Mouse (Mus musculus) hindbrain, embryonic 10.5 days (tissue): ENCODE data around the gene Ccr1. TPM values are rescaled to one million over a fixed set of nuclear protein-coding genes. Genes with fewer than 3 reads are reported as not detected.

Source experiments
- polyA plus RNA-seq: library from polyadenylated mRNA; unstranded; fragments of >200 nt; fragmentation: Nextera tagmentation; extraction: Ambion mirVana; gene quantifications from 2 replicates; pipeline ENCODE4 v1.2.1, GENCODE M21; 2016

The Ccr1 gene
- polyA plus RNA-seq, 1 experiment from 2014 or later: 1.0 TPM

Other genes starting within 250 kb of the Ccr1 start
- gene Cxcr6, start 162.2 kb downstream of the Ccr1 start, polyA plus RNA-seq: 0.09 TPM in 1 of 2 replicates, not detected in the other
- 8.5 and 9.4 TPM in 2 replicates for gene Fyco1, start 116.8 kb downstream of the Ccr1 start, polyA plus RNA-seq
- 0.05 TPM in 1 of 2 replicates, not detected in the other for gene Xcr1, start 106.7 kb downstream of the Ccr1 start, polyA plus RNA-seq
- not detected in 2 replicates for gene Ccr1l1, start 9.7 kb upstream of the Ccr1 start, polyA plus RNA-seq
- gene Ccr3, start 53.3 kb upstream of the Ccr1 start, polyA plus RNA-seq: not detected in 2 replicates
- gene Ccr2, start 133.3 kb upstream of the Ccr1 start, polyA plus RNA-seq: 0.05 and 0.09 TPM in 2 replicates
- 0.76 and 0.78 TPM in 2 replicates for gene Ccr5, start 152.9 kb upstream of the Ccr1 start, polyA plus RNA-seq